Comparison of ENCODE assay signal across 10 mouse cellular contexts in the genomic region with DNA sequence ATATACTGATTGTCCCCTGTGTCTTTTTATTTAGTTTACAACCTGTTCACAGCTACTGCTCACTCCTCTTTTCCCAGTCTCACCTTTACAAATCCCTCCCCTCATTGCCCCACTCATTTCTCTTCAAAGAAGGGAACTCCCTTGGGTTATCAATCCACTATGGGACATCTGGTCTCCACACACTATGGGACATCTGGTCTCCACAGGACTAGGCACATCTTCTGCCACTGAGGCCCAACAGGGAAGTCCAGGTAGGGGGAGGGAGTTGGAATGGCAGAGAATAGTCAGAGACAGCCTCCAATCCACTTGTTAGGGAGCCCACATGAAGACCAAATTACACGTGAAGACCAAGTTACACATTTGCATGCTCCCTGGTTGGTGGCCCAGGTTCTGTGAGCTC. TPM values are rescaled to one million over a fixed set of nuclear protein-coding genes. Genes with fewer than 3 reads are reported as not detected.
A peak's percentile ranks its signal among the peaks of the same experiment; 100 is the strongest.
DNase-seq lines count a peak whose midpoint lies in the region; ATAC-seq and TF ChIP-seq lines count a peak whose summit lies in the region.
"Had no signal": no experiment of that assay in that cellular context is flagged by ENCODE, and none has a peak within 500 bp of the region (broad histone marks: within the 10 kb centered on the region; RNA-seq: fewer than 3 reads in every experiment).

No protein-coding gene starts in this region.

- no peaks in the 10 kb centered on the region for H3K36me3 ChIP-seq in liver, postnatal 0 days (replicated peaks; ENCODE audit: insufficient read depth, low read length)

- peak; percentile 2 for DNase-seq in embryo, embryonic 10.5 days (ENCODE audit: low spot score)
- no peak for DNase-seq in embryo, embryonic 10 days (ENCODE audit: low spot score)
- peak; percentile 2 for DNase-seq in retina, postnatal 1 day
- DNase-seq in retina, embryonic 14.5 days (ENCODE audit: low spot score), result no peak
- DNase-seq in liver, postnatal 0 days, result no peak
- DNase-seq in spleen, postnatal 14 days (ENCODE audit: low spot score in 2 of 2), result no peak
- DNase-seq in urinary bladder, postnatal 10 days (ENCODE audit: low spot score), result no peak

- peaks cover 4% of the 10 kb centered on the region for H3K4me1 ChIP-seq in liver, postnatal 0 days (ENCODE audit: insufficient read depth)

- no peak overlapping the region for H3K27ac ChIP-seq in liver, postnatal 0 days (ENCODE audit: low read depth)

- no peak for TF ChIP-seq CTCF in liver, postnatal 0 days (IDR thresholded peaks at IDR 0.05; ENCODE audit: low read depth)

- ATAC-seq in liver, postnatal 0 days, result no peak
- ATAC-seq in frontal cortex, adult (ENCODE audit: low TSS enrichment), result no peak
- ATAC-seq: Patski had no signal

- H3K4me2 ChIP-seq in liver, postnatal 0 days (ENCODE audit: low read depth, low read length), result peak overlapping the region; percentile 64; the same call in 1 of the 2 replicates

- 0 out of 2 replicates have a peak, but pooled peaks cover 8% of the 10 kb centered on the region for H3K27me3 ChIP-seq in liver, postnatal 0 days (ENCODE audit: insufficient read depth, low read length)

- no peaks in the 10 kb centered on the region for H3K9me3 ChIP-seq in liver, postnatal 0 days (ENCODE audit: low read length)

- no peak for TF ChIP-seq EP300 in liver, postnatal 0 days (IDR thresholded peaks at IDR 0.05; ENCODE audit: low read depth)

- WGBS in liver, postnatal 0 days (ENCODE audit: insufficient replicate concordance), result 55% methylated on average over 1 of the region's 1 CpGs

- no peak overlapping the region for H3K9ac ChIP-seq in liver, postnatal 0 days (replicated peaks)

- H3K4me3 ChIP-seq in liver, postnatal 0 days (ENCODE audit: low read depth, low read length), result 0 out of 2 replicates have a peak overlapping the region, but pooled peaks have one; percentile 31

RNA-seq across cellular contexts. Expression of a gene that starts 45.8 kb away (rescaled TPM):
- 38.9 and 67.2 TPM in 2 replicates for polyA plus RNA-seq in liver, postnatal 0 days (2015; fragmentation: Nextera tagmentation; extraction: Ambion mirVana)

RNA-seq across cellular contexts. Expression of a gene that starts 52.1 kb away (rescaled TPM):
- not detected in 2 replicates for polyA plus RNA-seq in liver, postnatal 0 days (2015; fragmentation: Nextera tagmentation; extraction: Ambion mirVana)
- polyA plus RNA-seq: frontal cortex, adult 2 months; Patski had no signal

RNA-seq across cellular contexts. Expression of a gene that starts 52.1 kb away (rescaled TPM):
- polyA plus RNA-seq in liver, postnatal 0 days (2015; fragmentation: Nextera tagmentation; extraction: Ambion mirVana), result not detected in 2 replicates
- polyA plus RNA-seq: frontal cortex, adult 2 months; Patski had no signal

Comparison
In these comparisons a context has a peak if more than half of its experiments do, and no peak if none do; other contexts are left out.
1. DNase-seq: peak in embryo, embryonic 10.5 days (single experiment) and retina, postnatal 1 day (single experiment); none in embryo, embryonic 10 days (single experiment), retina, embryonic 14.5 days (single experiment), liver, postnatal 0 days (single experiment), spleen, postnatal 14 days (0 of 2) and urinary bladder, postnatal 10 days (single experiment).